Mouse (Mus musculus) myocyte (in vitro differentiated cells): ENCODE results near the gene Catsper2.
A peak's percentile ranks its signal among the peaks of the same experiment; 100 is the strongest.

ENCODE experiments used
- CEBPB ChIP-seq: IDR thresholded peaks from 2 replicates; pipeline ENCODE4 v1.6.1; 2011; ENCODE audit warnings: mild to moderate bottlenecking, moderate library complexity; ENCODE audit not compliant: poor library complexity, insufficient read depth, severe bottlenecking
- MAX ChIP-seq: IDR thresholded peaks from one replicate; pipeline ENCODE4 v1.6.1; 2011; ENCODE audit warnings: low read depth, mild to moderate bottlenecking, control low read depth
- POLR2A ChIP-seq: IDR thresholded peaks from one replicate; pipeline ENCODE4 v1.6.1; 2011; ENCODE audit warnings: low read depth, mild to moderate bottlenecking, control low read depth, moderate library complexity; ENCODE audit not compliant: insufficient read length
- POLR2AphosphoS2 ChIP-seq: IDR thresholded peaks from one replicate; pipeline ENCODE4 v1.6.1; 2011; ENCODE audit warnings: low read depth, control low read depth; ENCODE audit not compliant: insufficient read length
- USF1 ChIP-seq: IDR thresholded peaks from one replicate; pipeline ENCODE4 v1.6.1; 2011; ENCODE audit warnings: low read depth, mild to moderate bottlenecking, control low read depth, moderate library complexity

GRCm38 (mm10) chr2:121455534-121455933 lies 41.9 kb upstream of the Catsper2 start:
- TF ChIP-seq POLR2A (peak; percentile 40), USF1 (no peak), MAX (no peak), POLR2AphosphoS2 (peak; percentile 84), CEBPB (no peak)
